ENCODE assay signal across 8 mouse cellular contexts in genomic region chr11:93995111-93995719, GRCm38 (mm10). TPM values are rescaled to one million over a fixed set of nuclear protein-coding genes. Genes with fewer than 3 reads are reported as not detected.
DNase-seq lines count a peak whose midpoint lies in the region; ATAC-seq and TF ChIP-seq lines count a peak whose summit lies in the region.

No protein-coding gene starts in this region.

- H3K9me3 ChIP-seq in heart, embryonic 13.5 days, result no peaks in the 10 kb centered on the region
- H3K9me3 ChIP-seq in liver, embryonic 11.5 days (ENCODE audit: control insufficient read depth, low read length), result no peaks in the 10 kb centered on the region

- H3K27ac ChIP-seq in heart, embryonic 13.5 days (replicated peaks), result peak overlapping the region; percentile 100
- peak overlapping the region; percentile 99 for H3K27ac ChIP-seq in liver, embryonic 11.5 days (ENCODE audit: low read depth, low read length)

- 4% methylated on average over 15 of the region's 15 CpGs for WGBS in heart, embryonic 13.5 days
- 2% methylated on average over 15 of the region's 15 CpGs for WGBS in liver, embryonic 11.5 days

- peak overlapping the region; percentile 65 for H3ac ChIP-seq in myocyte (ENCODE audit: control insufficient read depth, insufficient read length)

- H3K4me1 ChIP-seq in heart, embryonic 13.5 days, result peaks cover 39% of the 10 kb centered on the region
- peaks cover 12% of the 10 kb centered on the region for H3K4me1 ChIP-seq in liver, embryonic 11.5 days (replicated peaks; ENCODE audit: control insufficient read depth, insufficient read depth, low read length)

- TF ChIP-seq POLR2A in myocyte (IDR thresholded peaks at IDR 0.05; ENCODE audit: insufficient read length, low read depth), result peak; percentile 58

- H3K79me2 ChIP-seq in myocyte (ENCODE audit: control insufficient read depth, insufficient read depth), result peaks cover 37% of the 10 kb centered on the region

- H3K4me2 ChIP-seq in heart, embryonic 13.5 days, result peak overlapping the region; percentile 89
- peak overlapping the region; percentile 88 for H3K4me2 ChIP-seq in liver, embryonic 11.5 days
- H3K4me2 ChIP-seq in myocyte (ENCODE audit: low read depth), result peak overlapping the region; percentile 93

- ATAC-seq in CD4-positive, CD25-positive, alpha-beta regulatory T cell, adult 4 months, result peak; percentile 73
- ATAC-seq in heart, embryonic 13.5 days (ENCODE audit: extremely low read depth, insufficient number of reproducible peaks, low FRiP score, low TSS enrichment), result peak; percentile 53
- ATAC-seq in liver, embryonic 11.5 days (replicated peaks; ENCODE audit: low FRiP score), result peak; percentile 75

- H3K4me3 ChIP-seq in heart, embryonic 13.5 days, result peak overlapping the region; percentile 92
- H3K4me3 ChIP-seq in liver, embryonic 11.5 days (ENCODE audit: low read depth, low read length), result peak overlapping the region; percentile 96
- H3K4me3 ChIP-seq in myocyte, result peak overlapping the region; percentile 73

- peak overlapping the region; percentile 88 for H3K9ac ChIP-seq in heart, embryonic 13.5 days
- peak overlapping the region; percentile 88 for H3K9ac ChIP-seq in liver, embryonic 11.5 days (ENCODE audit: low read depth, low read length)

- no peaks in the 10 kb centered on the region for H3K27me3 ChIP-seq in heart, embryonic 13.5 days (replicated peaks)
- H3K27me3 ChIP-seq in liver, embryonic 11.5 days (replicated peaks; ENCODE audit: control insufficient read depth, insufficient read depth, low read length), result no peaks in the 10 kb centered on the region
- no peaks in the 10 kb centered on the region for H3K27me3 ChIP-seq in myocyte (ENCODE audit: control insufficient read depth, insufficient read depth, insufficient read length)
- H3K27me3 ChIP-seq in splenic B cell, adult 2 months (ENCODE audit: control insufficient read depth, insufficient read depth, low read length, poor library complexity, severe bottlenecking), result no peaks in the 10 kb centered on the region

- DNase-seq in c-Kit-negative CD71-positive TER-119-positive erythroid progenitor cells, embryonic 14.5 days (ENCODE audit: low read depth, low spot score), result peak; percentile 77
- peak; percentile 91 for DNase-seq in fibroblast of lung, adult 2 months (ENCODE audit: low read depth)
- DNase-seq in kidney, postnatal 10 days, result peak; percentile 85
- peak; percentile 50 for DNase-seq in liver, embryonic 11.5 days (ENCODE audit: low spot score)
- peak; percentile 93 for DNase-seq in splenic B cell, adult 2 months (ENCODE audit: low read depth, low spot score)

- 0 out of 2 replicates have a peak, but pooled peaks cover 3% of the 10 kb centered on the region for H3K36me3 ChIP-seq in heart, embryonic 13.5 days
- H3K36me3 ChIP-seq in liver, embryonic 11.5 days (ENCODE audit: control insufficient read depth, insufficient read depth, low read length), result no peaks in the 10 kb centered on the region
- no peaks in the 10 kb centered on the region for H3K36me3 ChIP-seq in myocyte (ENCODE audit: control insufficient read depth, insufficient read depth)
- H3K36me3 ChIP-seq in splenic B cell, adult 2 months (ENCODE audit: control insufficient read depth, insufficient read depth, low read length, poor library complexity, severe bottlenecking), result peaks cover 4% of the 10 kb centered on the region; the same call in 1 of the 2 replicates

TF ChIP-seq in myocyte, 11 proteins besides CTCF, POLR2A, EP300 and RAD21:
- TF ChIP-seq CEBPB (IDR thresholded peaks at IDR 0.05; ENCODE audit: insufficient read depth, poor library complexity, severe bottlenecking) (0 out of 2 replicates have a peak, but pooled peaks have one; percentile 5), USF1 (IDR thresholded peaks at IDR 0.05; ENCODE audit: low read depth) (peak; percentile 54), REST (IDR thresholded peaks at IDR 0.05; ENCODE audit: insufficient read depth, insufficient read length) (no peak), TCF12 (IDR thresholded peaks at IDR 0.05; ENCODE audit: insufficient read depth, poor library complexity, severe bottlenecking) (no peak), SRF (IDR thresholded peaks at IDR 0.05; ENCODE audit: control insufficient read depth, insufficient read length, low read depth) (no peak), MYOG (IDR thresholded peaks at IDR 0.05; ENCODE audit: control insufficient read depth in 1 of 3, insufficient read depth in 1 of 3, insufficient read length in 2 of 3, low read depth in 2 of 3) (no peak)
TF ChIP-seq in myocyte: peak in this region for 2.

RNA-seq across cellular contexts. Expression of gene Spag9, which starts 0.7 kb away (rescaled TPM):
- polyA plus RNA-seq in CD4-positive, CD25-positive, alpha-beta regulatory T cell, adult 4 months (2017; shearing (Covaris generic)), result 10 to 100 TPM; 14.9 to 20.3 TPM
- polyA plus RNA-seq in heart, embryonic 13.5 days (2015; fragmentation: Nextera tagmentation; extraction: Ambion mirVana), result 29.7 and 31.4 TPM in 2 replicates
- polyA plus RNA-seq in liver, embryonic 11.5 days (2014; fragmentation: Nextera tagmentation; extraction: Ambion mirVana), result 19.5 and 24.6 TPM in 2 replicates
- 16.9 TPM for polyA plus RNA-seq in myocyte (2012; fragmentation: generic; extraction: Trizol)

RNA-seq across cellular contexts. Expression of gene Nme1, which starts 26.9 kb away (rescaled TPM):
- polyA plus RNA-seq in CD4-positive, CD25-positive, alpha-beta regulatory T cell, adult 4 months (2017; shearing (Covaris generic)), result 100 to 1,000 TPM; 119 to 260 TPM
- 112 and 120 TPM in 2 replicates for polyA plus RNA-seq in heart, embryonic 13.5 days (2015; fragmentation: Nextera tagmentation; extraction: Ambion mirVana)
- polyA plus RNA-seq in liver, embryonic 11.5 days (2014; fragmentation: Nextera tagmentation; extraction: Ambion mirVana), result 315 and 317 TPM in 2 replicates
- 48.7 TPM for polyA plus RNA-seq in myocyte (2012; fragmentation: generic; extraction: Trizol)

RNA-seq across cellular contexts. Expression of gene Gm20390, which starts 27.1 kb away (rescaled TPM):
- 100 to 1,000 TPM in 1 of 2 experiments, 10 to 100 TPM in 1; 26.7 to 265 TPM for polyA plus RNA-seq in CD4-positive, CD25-positive, alpha-beta regulatory T cell, adult 4 months (2017; shearing (Covaris generic))
- polyA plus RNA-seq in heart, embryonic 13.5 days (2015; fragmentation: Nextera tagmentation; extraction: Ambion mirVana), result 303 and 315 TPM in 2 replicates
- polyA plus RNA-seq in liver, embryonic 11.5 days (2014; fragmentation: Nextera tagmentation; extraction: Ambion mirVana), result 393 TPM in 2 replicates
- 258 TPM for polyA plus RNA-seq in myocyte (2012; fragmentation: generic; extraction: Trizol)

RNA-seq across cellular contexts. Expression of gene Nme2, which starts 39.2 kb away (rescaled TPM):
- 100 to 1,000 TPM; 116 to 398 TPM for polyA plus RNA-seq in CD4-positive, CD25-positive, alpha-beta regulatory T cell, adult 4 months (2017; shearing (Covaris generic))
- polyA plus RNA-seq in heart, embryonic 13.5 days (2015; fragmentation: Nextera tagmentation; extraction: Ambion mirVana), result 325 and 357 TPM in 2 replicates
- 112 and 142 TPM in 2 replicates for polyA plus RNA-seq in liver, embryonic 11.5 days (2014; fragmentation: Nextera tagmentation; extraction: Ambion mirVana)
- polyA plus RNA-seq in myocyte (2012; fragmentation: generic; extraction: Trizol), result 1,152 TPM

Comparison
In these comparisons a context has a peak if more than half of its experiments do, and no peak if none do; other contexts are left out.
1. Peak in every context shown above with its lines: DNase-seq, ATAC-seq, H3K4me3 ChIP-seq and H3K27ac ChIP-seq.